Mouse (Mus musculus): ENCODE measurements around the gene Tgfbr3.

GRCm38 (mm10) chr5:107287254-107287907 lies 2.0 kb downstream of the Tgfbr3 start:
- TF ChIP-seq CTCF (IDR thresholded peaks at IDR 0.05; ENCODE audit: extremely low read depth, insufficient read length, insufficient replicate concordance, low read depth, low read length) (no peak), POLR2A (IDR thresholded peaks at IDR 0.05; ENCODE audit: low read depth, low read length) (no peak)

Data from small intestine, adult 2 months (tissue).